Mouse (Mus musculus): Measurements from ENCODE around the gene Rab34.

DNA sequence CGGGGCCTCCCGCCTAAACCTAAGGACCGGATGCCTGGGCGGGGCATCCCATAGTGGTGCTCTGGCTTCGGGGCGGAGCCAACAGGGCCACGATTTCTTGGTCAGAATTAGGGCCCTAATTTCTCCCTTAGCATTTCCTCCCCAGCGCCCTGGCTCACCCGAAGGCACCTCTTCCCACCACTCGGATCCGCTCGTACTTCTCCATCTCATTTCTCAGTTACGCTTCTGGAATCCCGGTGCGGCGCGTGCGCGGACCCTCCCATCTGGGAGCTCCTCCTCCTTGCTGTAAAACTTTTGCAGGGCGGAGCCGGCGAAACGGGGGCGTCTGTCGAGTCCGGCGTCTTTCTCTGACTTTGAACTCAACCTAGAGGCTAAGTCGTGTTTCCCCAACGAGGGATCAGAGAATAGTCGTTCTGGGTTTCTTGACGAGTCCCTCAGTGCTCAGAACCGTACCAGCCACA is 11.8 kb upstream of the Rab34 start, which contains the start of the genes Nek8 and Tlcd1:
- TF ChIP-seq CTCF (IDR thresholded peaks at IDR 0.05; ENCODE audit: borderline replicate concordance, control insufficient read depth, extremely low read depth, insufficient read depth, low read length, poor library complexity) (peak; percentile 7; the same call in 1 of the 2 replicates), POLR2A (IDR thresholded peaks at IDR 0.05; ENCODE audit: control insufficient read depth, extremely low read depth, insufficient read depth, low read length, poor library complexity) (0 out of 2 replicates have a peak, but pooled peaks have one; percentile 34)
